Mouse (Mus musculus): ENCODE data around the gene Gm21885. TPM values are rescaled to one million over a fixed set of nuclear protein-coding genes. Genes with fewer than 3 reads are reported as not detected.

Gene Gm21885
- total and polyA plus RNA-seq, 3 experiments, result not detected

DNA sequence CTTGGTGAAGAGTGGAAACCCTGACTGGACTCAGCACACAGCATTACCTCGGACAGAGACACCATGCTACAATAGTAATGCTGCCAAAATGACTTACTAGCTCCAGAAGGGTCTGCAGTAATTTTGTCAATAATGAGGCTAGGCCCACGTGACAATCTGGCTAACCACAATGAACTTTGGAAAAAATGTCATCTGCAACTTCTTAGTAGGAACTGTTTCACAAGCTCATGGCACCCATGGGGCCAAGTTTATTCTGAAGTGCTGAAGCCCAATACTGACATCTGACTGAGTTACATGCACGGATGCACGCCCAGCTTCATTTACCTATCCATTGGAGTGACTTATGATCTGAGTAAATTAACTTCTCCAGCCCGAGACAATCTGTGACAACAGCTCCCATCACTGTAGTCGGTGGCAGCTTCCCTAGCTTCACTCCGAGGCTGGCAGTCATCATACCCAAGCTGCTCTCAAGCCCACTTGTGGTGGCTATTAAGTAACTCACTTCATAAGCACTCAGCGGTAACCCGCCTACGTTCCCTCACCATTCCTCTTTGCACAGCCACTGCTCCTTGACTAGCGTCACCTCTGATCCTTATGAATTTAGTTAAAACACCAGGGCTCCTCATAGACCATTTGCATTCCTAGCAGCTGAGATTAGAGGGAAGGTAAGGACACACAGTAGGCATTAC is 4.4 kb downstream of the Gm21885 start:
- peaks cover 96% of the 10 kb centered on the region for H3K36me3 ChIP-seq (replicated peaks)

DNA sequence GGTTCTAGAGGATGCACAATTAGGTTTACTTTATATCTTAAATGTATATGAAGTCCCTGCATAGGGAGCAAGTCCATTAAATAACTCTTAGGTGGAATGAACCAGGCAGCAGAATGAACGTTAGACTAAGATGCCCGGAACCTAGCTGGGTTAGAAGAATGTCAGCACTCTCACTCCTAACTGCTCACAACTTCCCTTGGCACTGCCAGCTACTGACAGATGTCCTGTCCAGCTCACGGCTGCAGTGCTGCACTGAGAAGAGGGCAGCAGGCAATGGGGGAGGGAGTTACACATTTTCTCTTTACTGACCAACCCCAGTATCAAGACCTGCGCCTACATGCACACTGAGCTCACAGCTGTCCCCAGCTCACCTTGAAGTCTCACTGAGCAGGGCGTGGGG is 5.4 kb downstream of the Gm21885 start:
- Histone ChIP-seq H3K4me1 (ENCODE audit: insufficient read depth, low read depth, low read length) (peaks cover 22% of the 10 kb centered on the region), H3K4me3 (ENCODE audit: low read depth, low read length) (no peak overlapping the region), H3K36me3 (replicated peaks) (peaks cover 94% of the 10 kb centered on the region), H3K27me3 (ENCODE audit: insufficient read depth, low read length) (no peaks in the 10 kb centered on the region), H3K9me3 (replicated peaks) (no peaks in the 10 kb centered on the region)
- DNase-seq (ENCODE audit: low spot score), result no peak
- no peak for TF ChIP-seq GATA2 (IDR thresholded peaks at IDR 0.05; ENCODE audit: borderline replicate concordance, low read depth, low read length)
- TF ChIP-seq CTCF (IDR thresholded peaks at IDR 0.05; ENCODE audit: low read depth, low read length), result no peak
- no peak for TF ChIP-seq POLR2AphosphoS5 (IDR thresholded peaks at IDR 0.05; ENCODE audit: insufficient replicate concordance, low read depth, low read length)
- TF ChIP-seq TAL1 (conservative IDR thresholded peaks at IDR 0.05; ENCODE audit: low read depth, low read length), result no peak
- no peak for TF ChIP-seq GATA1 (IDR thresholded peaks at IDR 0.05; ENCODE audit: borderline replicate concordance, low read length)
- ATAC-seq (ENCODE audit: extremely low read depth, insufficient number of reproducible peaks, low FRiP score, poor library complexity, severe bottlenecking), result no peak

More for the DNA sequence above, 4.4 kb downstream of the Gm21885 start:
- ATAC-seq (ENCODE audit: extremely low read depth, insufficient number of reproducible peaks, low FRiP score, poor library complexity, severe bottlenecking) (no peak), DNase-seq (ENCODE audit: low spot score) (no peak)
- no peaks in the 10 kb centered on the region for H3K27me3 ChIP-seq (ENCODE audit: insufficient read depth, low read length)
- no peaks in the 10 kb centered on the region for H3K9me3 ChIP-seq (replicated peaks)
- no peak overlapping the region for H3K4me3 ChIP-seq (ENCODE audit: low read depth, low read length)
- TF ChIP-seq TAL1 (conservative IDR thresholded peaks at IDR 0.05; ENCODE audit: low read depth, low read length) (no peak), CTCF (IDR thresholded peaks at IDR 0.05; ENCODE audit: low read depth, low read length) (no peak), GATA1 (IDR thresholded peaks at IDR 0.05; ENCODE audit: borderline replicate concordance, low read length) (no peak), GATA2 (IDR thresholded peaks at IDR 0.05; ENCODE audit: borderline replicate concordance, low read depth, low read length) (no peak), POLR2AphosphoS5 (IDR thresholded peaks at IDR 0.05; ENCODE audit: insufficient replicate concordance, low read depth, low read length) (no peak)
- H3K4me1 ChIP-seq (ENCODE audit: insufficient read depth, low read depth, low read length), result peaks cover 24% of the 10 kb centered on the region

DNA sequence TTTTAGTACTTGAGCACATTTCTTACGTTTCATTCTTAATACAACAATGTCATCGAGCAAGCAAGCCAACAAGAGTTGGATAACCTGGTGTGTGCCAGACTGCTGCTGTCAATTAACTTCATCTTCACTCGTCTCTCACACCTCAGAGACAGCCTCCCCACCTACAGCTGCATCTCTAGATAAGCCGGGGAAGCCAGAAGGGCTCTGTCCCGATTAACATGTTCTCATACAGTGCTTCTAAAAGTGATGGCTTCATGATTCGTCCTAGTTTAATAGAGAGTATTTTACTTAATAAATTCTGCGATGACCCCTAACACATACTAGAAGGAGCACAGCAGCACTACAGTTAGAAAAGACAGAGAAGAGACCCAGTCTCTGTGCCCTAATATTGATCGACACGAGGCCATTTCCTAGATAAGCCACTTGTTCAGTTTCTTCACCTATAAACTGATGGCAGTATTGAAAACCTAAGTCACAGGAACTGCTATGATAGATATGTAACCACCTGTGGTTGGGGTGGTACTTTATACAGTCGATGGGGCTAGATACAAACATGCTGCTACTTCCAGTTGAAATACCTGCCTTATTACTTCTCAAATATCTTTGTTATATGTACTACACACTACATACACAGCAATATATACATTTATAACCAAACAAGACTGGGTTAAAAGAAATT is 8.5 kb downstream of the Gm21885 start:
- TF ChIP-seq TAL1 (conservative IDR thresholded peaks at IDR 0.05; ENCODE audit: low read depth, low read length), result peak; percentile 67
- TF ChIP-seq GATA1 (IDR thresholded peaks at IDR 0.05; ENCODE audit: borderline replicate concordance, low read length), result no peak
- TF ChIP-seq GATA2 (IDR thresholded peaks at IDR 0.05; ENCODE audit: borderline replicate concordance, low read depth, low read length), result no peak
- no peak for TF ChIP-seq POLR2AphosphoS5 (IDR thresholded peaks at IDR 0.05; ENCODE audit: insufficient replicate concordance, low read depth, low read length)
- H3K4me3 ChIP-seq (ENCODE audit: low read depth, low read length), result no peak overlapping the region
- DNase-seq (ENCODE audit: low spot score) (no peak), ATAC-seq (ENCODE audit: extremely low read depth, insufficient number of reproducible peaks, low FRiP score, poor library complexity, severe bottlenecking) (peak; percentile 28; the same call in 1 of the 2 replicates)
- peaks cover 95% of the 10 kb centered on the region for H3K36me3 ChIP-seq (replicated peaks)
- H3K4me1 ChIP-seq (ENCODE audit: insufficient read depth, low read depth, low read length), result peaks cover 30% of the 10 kb centered on the region
- no peaks in the 10 kb centered on the region for H3K27me3 ChIP-seq (ENCODE audit: insufficient read depth, low read length)
- H3K9me3 ChIP-seq (replicated peaks), result no peaks in the 10 kb centered on the region

DNA sequence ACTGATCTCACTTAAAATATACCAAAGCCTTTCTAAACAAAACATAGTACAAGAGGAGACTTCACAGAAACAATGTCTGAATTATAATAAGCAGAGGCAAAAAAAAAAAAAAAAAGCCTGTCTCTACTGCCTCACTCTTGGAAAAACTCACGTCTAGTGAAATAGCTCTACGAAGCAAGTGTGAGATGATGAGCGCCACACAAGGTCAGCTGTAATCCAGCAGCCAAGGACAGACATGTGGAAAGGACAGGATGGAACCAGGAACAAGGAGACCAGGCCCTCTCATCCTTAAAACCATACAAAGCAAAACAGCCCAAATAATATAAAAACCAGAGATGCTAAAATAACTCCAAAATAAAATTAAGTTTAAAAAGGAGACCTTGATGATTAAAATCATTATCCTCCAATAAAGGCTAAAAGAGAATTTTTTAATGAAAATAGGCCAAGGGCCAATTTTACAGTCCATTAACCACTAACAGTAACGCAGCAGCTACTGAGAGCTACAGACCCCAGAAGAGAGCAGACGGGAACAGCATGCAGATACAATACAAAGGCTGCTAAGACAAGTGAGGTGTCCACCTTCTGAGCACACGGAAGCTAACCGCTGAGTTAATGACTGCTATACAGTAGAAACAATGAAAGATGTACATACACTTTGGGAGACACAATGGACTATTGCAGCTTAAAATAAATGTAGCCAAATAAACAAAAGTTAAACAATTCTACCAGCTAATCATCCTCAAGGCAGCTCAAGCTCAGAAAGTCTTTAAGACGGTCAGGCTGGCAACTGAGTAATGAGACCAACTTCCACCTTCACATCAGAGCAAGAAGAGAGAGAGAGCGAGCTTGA is 13.5 kb downstream of the Gm21885 start:
- no peak overlapping the region for H3K4me3 ChIP-seq (ENCODE audit: low read depth, low read length)
- H3K36me3 ChIP-seq (replicated peaks), result peaks cover 96% of the 10 kb centered on the region
- no peaks in the 10 kb centered on the region for H3K27me3 ChIP-seq (ENCODE audit: insufficient read depth, low read length)
- no peak for ATAC-seq (ENCODE audit: extremely low read depth, insufficient number of reproducible peaks, low FRiP score, poor library complexity, severe bottlenecking)
- H3K4me1 ChIP-seq (ENCODE audit: insufficient read depth, low read depth, low read length), result peaks cover 24% of the 10 kb centered on the region; the same call in 1 of the 2 replicates
- DNase-seq (ENCODE audit: low spot score), result no peak
- TF ChIP-seq GATA2 (IDR thresholded peaks at IDR 0.05; ENCODE audit: borderline replicate concordance, low read depth, low read length) (no peak), GATA1 (IDR thresholded peaks at IDR 0.05; ENCODE audit: borderline replicate concordance, low read length) (no peak), TAL1 (conservative IDR thresholded peaks at IDR 0.05; ENCODE audit: low read depth, low read length) (no peak), POLR2AphosphoS5 (IDR thresholded peaks at IDR 0.05; ENCODE audit: insufficient replicate concordance, low read depth, low read length) (no peak), CTCF (IDR thresholded peaks at IDR 0.05; ENCODE audit: low read depth, low read length) (no peak)
- H3K9me3 ChIP-seq (replicated peaks), result no peaks in the 10 kb centered on the region

- Histone ChIP-seq H3K9me3 (replicated peaks) (no peaks in the 10 kb centered on the region), H3K4me1 (ENCODE audit: insufficient read depth, low read depth, low read length) (peaks cover 62% of the 10 kb centered on the region), H3K36me3 (replicated peaks) (peaks cover 70% of the 10 kb centered on the region), H3K4me3 (ENCODE audit: low read depth, low read length) (no peak overlapping the region), H3K27me3 (ENCODE audit: insufficient read depth, low read length) (no peaks in the 10 kb centered on the region)
- no peak for TF ChIP-seq TAL1 (conservative IDR thresholded peaks at IDR 0.05; ENCODE audit: low read depth, low read length)
- no peak for TF ChIP-seq GATA1 (IDR thresholded peaks at IDR 0.05; ENCODE audit: borderline replicate concordance, low read length)
- TF ChIP-seq POLR2AphosphoS5 (IDR thresholded peaks at IDR 0.05; ENCODE audit: insufficient replicate concordance, low read depth, low read length), result no peak
- no peak for TF ChIP-seq CTCF (IDR thresholded peaks at IDR 0.05; ENCODE audit: low read depth, low read length)
- TF ChIP-seq GATA2 (IDR thresholded peaks at IDR 0.05; ENCODE audit: borderline replicate concordance, low read depth, low read length), result no peak
- ATAC-seq (ENCODE audit: extremely low read depth, insufficient number of reproducible peaks, low FRiP score, poor library complexity, severe bottlenecking) (no peak), DNase-seq (ENCODE audit: low spot score) (no peak)
Observed at GRCm38 (mm10) chr11:94312733-94313132, 31.1 kb downstream of the Gm21885 start.
